ENCODE assay signal across 9 mouse cellular contexts in the genomic region with DNA sequence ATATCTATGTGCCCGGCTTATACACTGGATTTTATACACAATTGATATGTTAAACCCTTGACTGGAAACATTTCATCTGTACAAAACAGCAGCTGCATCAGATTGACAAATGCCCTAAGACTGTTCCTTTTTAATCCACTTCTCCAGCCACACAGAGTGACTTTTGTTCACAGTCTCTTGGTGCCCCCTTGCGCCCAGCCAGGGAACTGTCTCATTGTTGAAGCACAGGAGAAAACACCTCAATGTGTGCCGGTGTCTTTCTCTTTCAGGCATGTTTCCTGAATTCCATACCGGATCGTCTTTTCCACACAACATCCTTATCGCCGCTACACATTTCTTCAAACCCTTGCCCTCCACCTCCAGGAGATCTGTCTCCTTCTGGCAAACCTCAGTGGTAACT. TPM values are rescaled to one million over a fixed set of nuclear protein-coding genes. Genes with fewer than 3 reads are reported as not detected.
A peak's percentile ranks its signal among the peaks of the same experiment; 100 is the strongest.
DNase-seq lines count a peak whose midpoint lies in the region; ATAC-seq and TF ChIP-seq lines count a peak whose summit lies in the region.
"Had no signal": no experiment of that assay in that cellular context is flagged by ENCODE, and none has a peak within 500 bp of the region (broad histone marks: within the 10 kb centered on the region; RNA-seq: fewer than 3 reads in every experiment).

No protein-coding gene starts in this region.

- no peak for TF ChIP-seq POLR2A in cortical plate, adult 2 months (IDR thresholded peaks at IDR 0.05; ENCODE audit: extremely low read depth, insufficient read depth, low read length)

- H3K27ac ChIP-seq in cortical plate, adult 2 months (ENCODE audit: insufficient read depth, low read length) = no peak overlapping the region
- H3K27ac ChIP-seq: limb, embryonic 12.5 days had no signal

- H3K4me1 ChIP-seq in cortical plate, adult 2 months (ENCODE audit: control insufficient read depth, insufficient read depth, low read length) = no peaks in the 10 kb centered on the region; the same call in 1 of the 2 replicates
- H3K4me1 ChIP-seq: limb, embryonic 12.5 days had no signal

- peak; percentile 99 for TF ChIP-seq CTCF in cortical plate, adult 2 months (IDR thresholded peaks at IDR 0.05; ENCODE audit: extremely low read depth, insufficient read depth, low read length)

- H3K4me3 ChIP-seq in cortical plate, adult 2 months (ENCODE audit: insufficient read depth, low read length) = no peak overlapping the region
- H3K4me3 ChIP-seq: limb, embryonic 12.5 days had no signal

- peak; percentile 63 for ATAC-seq in activated CD4-positive, CD25-positive, alpha-beta regulatory T cell, adult 4 months

- DNase-seq in CD8-positive naive resting alpha-beta T cell, adult 2 months (ENCODE audit: low read depth in 2 of 2, low spot score in 2 of 2) = peak; percentile 74 to 88
- peak; percentile 68 to 84 for DNase-seq in gastrocnemius, postnatal 4 days (ENCODE audit: low spot score in 2 of 2)
- DNase-seq in layer of hippocampus, adult 18-20 months (ENCODE audit: low spot score in 2 of 2) = peak; percentile 52 to 89
- DNase-seq in lung, postnatal 36 days = peak; percentile 91
- DNase-seq in retina, postnatal 7 days (ENCODE audit: low read depth, low spot score) = peak; percentile 70
- DNase-seq in urinary bladder, adult 2 months (ENCODE audit: low spot score) = peak; percentile 69

RNA-seq across cellular contexts. Expression of gene Zfp3, which starts 8.4 kb away (rescaled TPM):
- 1 to 10 TPM; 3.9 to 5.4 TPM for polyA plus RNA-seq in activated CD4-positive, CD25-positive, alpha-beta regulatory T cell, adult 4 months (2017; shearing (Covaris generic))
- polyA plus RNA-seq in cortical plate, adult 2 months (2012; rRNA removed) = 8.0 and 8.9 TPM in 2 replicates
- 10 to 100 TPM; 11.8 to 13.6 TPM for total RNA-seq in gastrocnemius, postnatal 4 days (2021)
- total RNA-seq in layer of hippocampus, adult 18-20 months (2021) = 10 to 100 TPM; 22.5 to 24.6 TPM
- 5.8 and 6.5 TPM in 2 replicates for polyA plus RNA-seq in urinary bladder, adult 2 months (2012; rRNA removed)

RNA-seq across cellular contexts. Expression of gene Kif1c, which starts 55.3 kb away (rescaled TPM):
- polyA plus RNA-seq in activated CD4-positive, CD25-positive, alpha-beta regulatory T cell, adult 4 months (2017; shearing (Covaris generic)) = 1 to 10 TPM; 1.5 TPM
- 51.2 and 53.7 TPM in 2 replicates for polyA plus RNA-seq in cortical plate, adult 2 months (2012; rRNA removed)
- 100 to 1,000 TPM; 162 to 166 TPM for total RNA-seq in gastrocnemius, postnatal 4 days (2021)
- 10 to 100 TPM; 70.4 to 82.8 TPM for total RNA-seq in layer of hippocampus, adult 18-20 months (2021)
- 77.5 and 105 TPM in 2 replicates for polyA plus RNA-seq in urinary bladder, adult 2 months (2012; rRNA removed)

RNA-seq across cellular contexts. Expression of gene Inca1, which starts 55.7 kb away (rescaled TPM):
- under 1 TPM in 1 of 2 experiments, not detected in 1; 0.63 TPM for polyA plus RNA-seq in activated CD4-positive, CD25-positive, alpha-beta regulatory T cell, adult 4 months (2017; shearing (Covaris generic))
- polyA plus RNA-seq in cortical plate, adult 2 months (2012; rRNA removed) = 4.8 and 5.2 TPM in 2 replicates
- total RNA-seq in gastrocnemius, postnatal 4 days (2021) = 1 to 10 TPM; 2.0 to 3.0 TPM
- 1 to 10 TPM; 3.7 to 4.3 TPM for total RNA-seq in layer of hippocampus, adult 18-20 months (2021)
- polyA plus RNA-seq in urinary bladder, adult 2 months (2012; rRNA removed) = 4.3 and 5.1 TPM in 2 replicates

RNA-seq across cellular contexts. Expression of gene Scimp, which starts 56.7 kb away (rescaled TPM):
- under 1 TPM in 1 of 2 experiments, not detected in 1; 0.64 TPM for polyA plus RNA-seq in activated CD4-positive, CD25-positive, alpha-beta regulatory T cell, adult 4 months (2017; shearing (Covaris generic))
- polyA plus RNA-seq in cortical plate, adult 2 months (2012; rRNA removed) = 0.11 and 0.15 TPM in 2 replicates
- total RNA-seq in gastrocnemius, postnatal 4 days (2021) = not detected
- not detected for total RNA-seq in layer of hippocampus, adult 18-20 months (2021)
- 1.1 and 1.5 TPM in 2 replicates for polyA plus RNA-seq in urinary bladder, adult 2 months (2012; rRNA removed)
- polyA plus RNA-seq: limb, embryonic 12.5 days had no signal

Comparison
In these comparisons a context has a peak if more than half of its experiments do, and no peak if none do; other contexts are left out.
1. RNA of gene Kif1c, which starts 55.3 kb away (polyA plus RNA-seq): 77.5 to 105 TPM in urinary bladder, adult 2 months and 51.2 to 53.7 TPM in cortical plate, adult 2 months; 1.5 TPM in activated CD4-positive, CD25-positive, alpha-beta regulatory T cell, adult 4 months; every median in the first group is over 10 times any median in the second.
2. Peak in every context shown above with its lines, with median percentiles within 50 percentile points of each other: DNase-seq.